Mouse (Mus musculus) heart, embryonic 10.5 days (tissue): ENCODE measurements around the gene Gimap1. TPM values are rescaled to one million over a fixed set of nuclear protein-coding genes. Genes with fewer than 3 reads are reported as not detected.

Experiments used
- DNase-seq: peaks from one replicate; pipeline ENCODE4 v3.0.0-alpha.2; 2017; ENCODE audit warnings: low spot score
- H3K27ac ChIP-seq: fragments of 300-500 bp; sonication (generic); 2 replicates; pipeline ENCODE4 v1.5.1; 2016; ENCODE audit warnings: mild to moderate bottlenecking
- H3K27me3 ChIP-seq: fragments of 300-500 bp; sonication (generic); 2 replicates; pipeline ENCODE4 v1.6.1; 2016; ENCODE audit warnings: mild to moderate bottlenecking; ENCODE audit not compliant: poor library complexity, insufficient read depth, severe bottlenecking
- H3K36me3 ChIP-seq: fragments of 300-500 bp; sonication (generic); 2 replicates; pipeline ENCODE4 v1.6.1; 2016; ENCODE audit warnings: mild to moderate bottlenecking, moderate library complexity
- H3K4me1 ChIP-seq: fragments of 300-500 bp; sonication (generic); 2 replicates; pipeline ENCODE4 v1.6.1; 2016; ENCODE audit warnings: mild to moderate bottlenecking
- H3K4me3 ChIP-seq: fragments of 300-500 bp; sonication (generic); 2 replicates; pipeline ENCODE4 v1.5.1; 2016; ENCODE audit warnings: mild to moderate bottlenecking, moderate library complexity
- H3K9me3 ChIP-seq: fragments of 300-500 bp; sonication (generic); 2 replicates; pipeline ENCODE4 v1.6.1; 2016; ENCODE audit warnings: mild to moderate bottlenecking, moderate library complexity
- WGBS: fragments of 180-500 bp; shearing (Covaris S2); methylation state at CpG from one replicate; pipeline ENCODE4 v1.1.7; 2016; 5-methylcytosine and 5-hydroxymethylcytosine counted together
- polyA plus RNA-seq: library from polyadenylated mRNA; unstranded; fragments of >200 nt; fragmentation: Nextera tagmentation; extraction: Ambion mirVana; gene quantifications from 2 replicates; pipeline ENCODE4 v1.2.1, GENCODE M21; 2016

Gimap1 gene
- polyA plus RNA-seq, 1 experiment from 2014 or later: 14.6 TPM

DNA sequence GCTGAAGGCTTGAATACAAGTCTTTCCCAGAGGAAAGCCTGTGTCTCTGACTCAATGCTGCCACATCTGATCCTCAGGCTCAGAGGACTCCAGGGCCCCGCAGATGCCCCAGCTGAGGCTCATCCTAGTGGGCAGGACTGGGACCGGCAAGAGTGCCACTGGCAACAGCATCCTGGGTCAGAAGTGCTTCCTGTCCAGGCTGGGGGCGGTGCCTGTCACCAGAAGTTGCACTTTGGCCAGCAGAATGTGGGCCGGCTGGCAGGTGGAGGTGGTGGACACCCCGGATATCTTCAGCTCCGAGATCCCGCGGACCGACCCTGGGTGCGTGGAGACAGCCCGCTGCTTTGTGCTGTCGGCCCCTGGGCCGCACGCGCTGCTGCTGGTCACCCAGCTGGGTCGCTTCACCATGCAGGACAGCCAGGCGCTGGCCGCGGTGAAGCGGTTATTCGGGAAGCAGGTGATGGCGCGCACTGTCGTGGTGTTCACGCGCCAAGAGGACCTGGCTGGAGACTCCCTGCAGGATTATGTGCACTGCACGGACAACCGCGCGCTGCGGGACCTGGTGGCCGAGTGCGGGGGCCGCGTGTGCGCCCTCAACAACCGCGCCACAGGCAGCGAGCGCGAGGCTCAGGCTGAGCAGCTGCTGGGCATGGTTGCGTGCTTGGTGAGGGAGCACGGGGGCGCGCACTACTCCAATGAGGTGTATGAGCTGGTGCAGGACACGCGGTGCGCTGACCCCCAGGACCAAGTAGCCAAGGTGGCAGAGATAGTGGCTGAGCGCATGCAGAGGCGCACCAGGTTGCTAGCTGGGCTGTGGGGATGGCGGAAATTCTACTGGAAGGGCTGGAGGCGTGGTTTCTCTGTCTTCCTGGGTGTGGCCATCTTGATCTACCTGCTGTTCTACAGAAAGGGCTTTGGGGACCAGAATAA, 3.8 kb downstream of the Gimap1 start:
- peak overlapping the region; percentile 50; the same call in 1 of the 2 replicates for H3K27ac ChIP-seq
- H3K36me3 ChIP-seq: peaks cover 6% of the 10 kb centered on the region; the same call in 1 of the 2 replicates
- H3K9me3 ChIP-seq: no peaks in the 10 kb centered on the region
- H3K4me1 ChIP-seq: peaks cover 26% of the 10 kb centered on the region
- H3K4me3 ChIP-seq: peak overlapping the region; percentile 61
- DNase-seq: peak; percentile 75
- peaks cover 47% of the 10 kb centered on the region for H3K27me3 ChIP-seq
- WGBS: 9% methylated on average over 52 of the region's 52 CpGs

DNA sequence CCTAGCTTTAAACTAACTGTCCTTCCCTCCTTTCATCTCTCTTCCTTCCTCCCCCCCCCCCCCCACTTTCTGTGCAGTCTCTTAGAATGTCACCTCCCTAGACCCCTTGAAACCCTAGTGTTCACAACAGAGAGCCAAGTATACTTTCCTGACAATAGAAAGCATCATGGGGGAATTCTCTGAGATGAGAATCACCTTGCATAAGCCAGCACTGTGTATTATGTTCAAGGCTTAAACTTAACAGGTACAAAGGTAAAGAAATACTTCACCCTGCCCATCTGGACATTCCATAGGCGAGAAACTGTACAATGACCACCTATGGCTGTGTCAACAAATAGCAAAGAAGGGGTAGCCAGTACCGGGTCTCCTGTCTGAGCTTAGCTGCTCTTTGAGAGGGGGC, 6.6 kb downstream of the Gimap1 start:
- Histone ChIP-seq H3K4me3 (no peak overlapping the region), H3K4me1 (peaks cover 26% of the 10 kb centered on the region), H3K36me3 (peaks cover 6% of the 10 kb centered on the region; the same call in 1 of the 2 replicates), H3K27ac (0 out of 2 replicates have a peak overlapping the region, but pooled peaks have one; percentile 59), H3K27me3 (peaks cover 47% of the 10 kb centered on the region), H3K9me3 (no peaks in the 10 kb centered on the region)
- WGBS: 67% methylated on average over 2 of the region's 2 CpGs
- peak; percentile 38 for DNase-seq

DNA sequence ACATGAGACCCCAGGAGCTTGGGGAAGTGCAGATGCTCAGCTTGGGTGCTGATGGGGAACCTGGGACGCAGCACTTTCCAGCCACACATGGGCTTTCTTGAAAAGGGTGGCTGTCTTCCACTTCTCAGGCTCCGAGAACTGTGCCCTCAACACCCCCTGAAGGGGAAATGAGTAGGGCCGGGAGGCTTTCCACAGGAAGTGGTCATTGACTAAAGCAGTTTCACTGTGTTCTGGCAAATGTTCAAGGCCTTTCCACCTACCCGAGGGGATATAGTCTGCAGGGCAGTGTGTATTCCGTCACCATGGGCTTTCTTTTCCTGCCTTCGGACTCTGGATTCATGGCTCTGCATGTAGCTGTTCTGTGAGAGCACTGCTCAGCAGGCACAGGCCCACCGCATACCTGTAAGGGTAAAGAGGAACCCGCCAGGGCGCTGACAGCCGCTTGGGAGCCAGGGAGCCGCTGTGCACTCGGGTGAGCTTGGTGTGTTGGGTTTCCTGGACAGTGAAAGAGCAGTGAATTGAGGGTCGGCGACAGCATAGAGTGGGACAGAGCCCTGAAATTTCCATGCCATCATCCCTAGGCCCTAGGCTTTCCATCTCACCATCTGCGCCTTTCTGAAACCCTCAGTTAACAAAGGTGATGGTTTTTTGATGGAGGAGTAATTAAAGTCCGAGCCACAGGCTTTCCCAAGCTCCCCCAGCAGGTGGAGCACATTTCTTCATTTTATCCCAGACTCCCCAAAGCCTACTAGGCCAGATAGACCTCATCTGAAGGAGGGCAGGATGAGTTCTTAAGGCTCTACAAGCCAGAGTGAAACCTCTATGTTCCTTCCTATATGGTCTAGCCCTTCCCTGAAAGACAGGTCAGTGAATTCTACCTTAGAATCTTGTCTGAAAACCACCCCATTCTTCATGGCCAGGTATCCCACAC, 7.4 kb downstream of the Gimap1 start, which contains the start of gene Gimap5:
Gimap5 (plus strand) TSS at position 239 of the 931 bp plus-strand sequence.
- peak; percentile 74 for DNase-seq
- Histone ChIP-seq H3K36me3 (peaks cover 6% of the 10 kb centered on the region; the same call in 1 of the 2 replicates), H3K4me3 (peak within 1 kb of the TSS; percentile 31; the same call in 1 of the 2 replicates), H3K9me3 (no peaks in the 10 kb centered on the region), H3K27ac (peak within 1 kb of the TSS; percentile 71), H3K27me3 (peaks cover 41% of the 10 kb centered on the region), H3K4me1 (peaks cover 25% of the 10 kb centered on the region)
- 42% methylated on average over 16 of the region's 16 CpGs for whole genome bisulfite sequencing

DNA sequence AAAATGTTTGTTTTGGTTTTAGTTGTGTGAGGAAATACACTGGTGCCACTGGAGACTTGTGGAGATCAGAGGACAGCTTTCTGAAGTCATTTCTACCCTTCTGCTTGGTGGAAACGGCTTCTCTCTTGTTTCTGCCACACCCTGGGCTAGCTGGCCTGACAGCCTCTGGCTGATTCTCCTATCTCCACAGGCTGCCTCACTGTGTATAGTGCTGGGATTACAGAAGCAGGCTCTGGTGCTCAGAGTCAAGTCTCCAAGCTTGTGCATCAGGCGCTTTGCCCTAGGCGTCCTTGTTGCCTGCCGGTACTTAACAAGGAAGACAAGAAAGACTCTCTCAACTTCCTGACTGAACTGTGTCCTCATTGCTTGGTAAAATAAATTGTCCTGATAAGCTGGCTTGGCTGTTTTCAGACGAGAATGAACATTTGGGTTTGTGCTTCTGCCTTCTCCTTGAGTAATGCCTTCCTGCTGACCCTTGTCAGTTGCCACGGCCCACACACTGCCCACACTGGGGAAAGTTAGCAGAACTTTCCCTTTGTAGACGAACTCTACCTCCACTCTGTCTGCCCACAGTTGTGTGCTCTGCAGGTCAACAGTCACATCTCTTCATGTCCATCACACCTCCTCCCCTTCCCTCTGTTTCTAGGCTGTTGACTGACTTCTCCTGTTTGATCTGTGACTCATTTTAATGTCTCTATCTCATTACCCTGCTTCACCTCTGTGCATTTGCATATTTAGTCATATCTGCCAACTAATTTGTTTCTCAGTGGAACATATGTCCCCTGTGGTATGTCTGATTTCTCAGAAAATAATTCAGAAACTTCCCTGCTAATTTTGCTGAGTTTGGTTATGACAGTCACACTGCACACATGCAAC, 8.5 kb downstream of the Gimap1 start:
- WGBS: 50% methylated on average over 7 of the region's 7 CpGs
- no peak overlapping the region; the same call in 1 of the 2 replicates for H3K27ac ChIP-seq
- H3K4me3 ChIP-seq: no peak overlapping the region
- H3K4me1 ChIP-seq: peaks cover 15% of the 10 kb centered on the region
- peaks cover 30% of the 10 kb centered on the region for H3K27me3 ChIP-seq
- no peaks in the 10 kb centered on the region for H3K9me3 ChIP-seq
- H3K36me3 ChIP-seq: peaks cover 6% of the 10 kb centered on the region; the same call in 1 of the 2 replicates
- peak; percentile 46 for DNase-seq

DNA sequence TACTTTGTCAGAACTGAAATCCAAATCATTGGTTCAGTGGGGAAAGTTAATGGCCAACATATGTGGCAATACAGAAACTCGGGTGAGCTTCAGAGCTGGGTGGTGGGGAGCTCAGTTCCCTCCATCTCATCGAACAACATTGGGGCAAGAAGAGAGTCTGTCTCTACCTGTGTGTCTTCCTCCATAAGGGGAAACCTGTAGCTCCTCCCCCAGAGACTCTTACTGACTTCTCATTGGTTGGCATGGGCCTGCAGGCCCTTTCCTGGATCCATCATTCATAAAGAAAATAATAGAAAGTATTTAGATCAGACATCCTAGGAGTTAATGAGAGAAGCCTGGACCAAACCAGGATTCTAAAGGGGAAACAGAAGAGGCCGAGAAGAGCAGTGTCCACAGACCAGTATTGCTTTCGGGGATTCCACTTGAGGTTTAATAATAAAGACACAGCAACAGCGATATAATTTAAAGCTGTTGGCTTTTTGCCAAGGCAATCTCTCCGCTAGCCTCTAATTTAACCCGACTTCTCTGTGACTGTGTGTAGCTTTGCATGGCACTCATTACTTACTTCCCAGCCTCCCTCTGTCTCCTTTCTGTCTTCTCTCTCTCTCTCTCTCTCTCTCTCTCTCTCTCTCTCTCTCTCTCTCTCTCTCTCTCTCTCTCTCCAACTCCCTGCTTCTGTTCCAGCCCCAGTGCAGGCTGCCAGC, 24.9 kb downstream of the Gimap1 start:
- no peaks in the 10 kb centered on the region for H3K27me3 ChIP-seq
- no peaks in the 10 kb centered on the region for H3K36me3 ChIP-seq
- H3K9me3 ChIP-seq: no peaks in the 10 kb centered on the region
- peak; percentile 47 for DNase-seq
- no peak overlapping the region for H3K27ac ChIP-seq
- H3K4me3 ChIP-seq: no peak overlapping the region
- 91% methylated on average over 7 of the region's 7 CpGs for WGBS
- no peaks in the 10 kb centered on the region for H3K4me1 ChIP-seq

DNA sequence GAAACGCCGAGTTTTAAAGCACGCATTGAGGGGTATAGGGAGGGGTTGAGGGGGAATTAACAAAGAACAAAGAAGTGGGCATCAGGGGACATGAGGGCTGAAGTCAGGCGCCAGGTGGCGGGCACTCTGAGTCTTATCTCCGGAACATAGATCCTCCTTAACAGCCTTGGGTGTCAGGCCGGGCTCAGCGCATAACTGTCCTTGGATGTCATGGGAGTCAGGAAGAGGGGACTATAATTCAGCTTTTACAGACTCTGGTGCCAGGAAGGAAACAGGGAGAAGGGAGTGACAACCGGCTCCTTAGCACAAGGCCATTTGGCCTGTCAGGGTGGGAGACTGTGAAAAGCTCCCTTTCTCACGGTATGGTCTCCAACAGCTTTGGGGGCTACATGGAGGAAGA, 25.6 kb downstream of the Gimap1 start:
- Histone ChIP-seq H3K27ac (no peak overlapping the region), H3K4me1 (no peaks in the 10 kb centered on the region), H3K9me3 (no peaks in the 10 kb centered on the region), H3K27me3 (no peaks in the 10 kb centered on the region), H3K4me3 (no peak overlapping the region), H3K36me3 (no peaks in the 10 kb centered on the region)
- 90% methylated on average over 10 of the region's 10 CpGs for WGBS
- DNase-seq: peak; percentile 39

DNA sequence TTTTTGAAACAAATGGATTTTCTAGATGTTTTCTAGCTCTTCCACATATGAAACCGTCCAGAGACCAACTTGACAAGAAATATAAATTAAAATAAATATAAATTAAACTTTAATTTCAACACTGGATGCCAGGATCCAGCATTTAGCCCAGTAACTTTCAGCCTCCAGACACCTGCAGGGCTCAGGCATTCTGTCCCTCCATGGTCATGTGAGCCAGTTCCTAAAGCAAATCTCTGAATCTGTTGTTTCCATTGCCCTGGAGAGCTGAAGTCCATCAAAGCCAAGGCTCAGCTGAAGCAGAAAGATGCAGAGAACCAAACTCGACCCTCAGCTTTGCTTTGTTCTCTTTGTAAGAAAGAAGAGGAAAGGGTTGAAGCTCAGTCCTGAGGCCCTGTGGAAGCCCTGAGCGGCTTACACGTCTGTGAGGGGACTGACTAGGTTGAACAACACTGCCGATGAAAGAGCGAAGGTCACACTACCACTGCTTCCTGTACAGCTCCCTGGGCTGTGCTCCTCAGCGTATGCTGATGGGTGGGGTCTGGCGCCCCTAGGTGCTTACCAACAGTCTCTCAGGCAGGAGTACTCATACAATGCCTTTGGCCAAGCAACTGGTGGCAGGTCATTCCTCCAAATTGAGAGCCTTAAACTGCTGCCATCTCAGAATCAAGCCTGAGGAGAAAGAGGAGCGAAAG, 29.5 kb downstream of the Gimap1 start:
- DNase-seq: no peak
- no peaks in the 10 kb centered on the region for H3K9me3 ChIP-seq
- H3K27ac ChIP-seq: no peak overlapping the region
- H3K4me3 ChIP-seq: no peak overlapping the region
- no peaks in the 10 kb centered on the region for H3K4me1 ChIP-seq
- 61% methylated on average over 9 of the region's 9 CpGs for WGBS
- no peaks in the 10 kb centered on the region for H3K27me3 ChIP-seq
- H3K36me3 ChIP-seq: no peaks in the 10 kb centered on the region

DNA sequence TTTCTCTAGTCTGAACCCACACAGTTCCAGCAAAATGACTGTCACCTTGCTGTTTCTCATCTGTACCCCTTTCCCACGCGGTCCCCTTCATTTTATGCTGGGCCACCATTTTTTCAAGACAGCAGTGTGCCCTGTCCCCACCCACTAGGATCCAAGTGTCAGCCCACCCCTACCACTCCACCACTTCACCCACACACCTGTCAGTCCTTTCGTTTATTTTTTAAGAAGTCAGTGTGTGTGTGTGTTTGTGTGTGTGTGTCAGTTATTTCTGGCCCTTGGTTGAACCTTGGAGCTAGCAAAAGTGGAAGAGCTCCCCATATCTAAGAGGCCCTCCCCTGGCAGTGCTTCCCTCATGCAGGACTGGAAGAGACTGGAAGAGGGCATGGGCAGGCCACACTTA, 30.1 kb downstream of the Gimap1 start:
- Histone ChIP-seq H3K9me3 (no peaks in the 10 kb centered on the region), H3K27me3 (no peaks in the 10 kb centered on the region), H3K27ac (no peak overlapping the region), H3K4me1 (no peaks in the 10 kb centered on the region), H3K36me3 (no peaks in the 10 kb centered on the region), H3K4me3 (no peak overlapping the region)
- no peak for DNase-seq
- WGBS: 88% methylated on average over 3 of the region's 3 CpGs

DNA sequence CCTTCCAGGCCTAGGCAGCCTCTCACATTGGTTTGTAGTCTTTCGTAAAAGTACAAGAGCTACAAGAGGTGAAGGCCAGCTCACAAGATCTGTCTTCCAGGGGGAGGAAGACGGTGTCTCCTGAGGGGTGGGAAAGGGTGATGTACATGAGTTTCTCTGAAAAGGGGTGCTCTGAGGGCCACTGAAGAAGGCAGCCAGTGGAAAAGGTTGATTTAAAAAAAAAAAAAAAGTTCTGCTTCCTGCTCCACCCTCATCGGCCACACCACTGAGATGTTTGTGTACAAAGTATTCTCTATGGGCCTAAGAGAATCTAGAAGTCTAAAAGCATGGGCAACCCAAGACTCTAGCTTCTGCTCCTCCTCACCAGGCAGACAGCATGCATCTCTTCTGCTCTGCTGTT, 31.8 kb downstream of the Gimap1 start, which contains the start of gene Gimap3:
Gimap3 (minus strand) TSS at position 156 of the 400 bp plus-strand sequence.
- Histone ChIP-seq H3K36me3 (no peaks in the 10 kb centered on the region), H3K4me3 (no peak within 1 kb of the TSS), H3K27ac (no peak within 1 kb of the TSS), H3K27me3 (no peaks in the 10 kb centered on the region), H3K4me1 (no peaks in the 10 kb centered on the region), H3K9me3 (no peaks in the 10 kb centered on the region)
- WGBS: 88% methylated on average over 3 of the region's 3 CpGs
- no peak for DNase-seq

DNA sequence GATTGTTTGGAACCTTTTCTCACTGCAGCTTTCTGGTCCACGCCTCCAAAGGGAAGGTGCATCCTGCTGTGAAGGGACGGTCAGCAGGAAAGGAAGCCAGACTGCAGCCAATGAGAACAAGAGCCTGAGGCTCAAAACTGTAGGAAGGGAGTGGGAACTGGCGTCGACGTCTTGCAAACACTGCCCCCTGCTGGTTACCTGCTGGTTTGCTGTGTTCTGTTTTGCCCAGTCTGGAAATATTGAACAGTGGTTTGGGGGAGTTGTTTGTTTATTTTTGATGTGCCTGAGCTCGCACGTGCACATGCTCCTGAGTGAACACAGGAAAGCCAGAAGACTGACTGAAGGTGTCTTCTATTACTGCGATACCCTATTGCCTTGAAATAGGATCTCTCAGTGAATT, 33.2 kb downstream of the Gimap1 start:
- H3K27ac ChIP-seq: no peak overlapping the region
- no peak overlapping the region for H3K4me3 ChIP-seq
- H3K36me3 ChIP-seq: no peaks in the 10 kb centered on the region
- peak; percentile 80 for DNase-seq
- H3K9me3 ChIP-seq: no peaks in the 10 kb centered on the region
- 11% methylated on average over 8 of the region's 8 CpGs for WGBS
- H3K4me1 ChIP-seq: no peaks in the 10 kb centered on the region
- no peaks in the 10 kb centered on the region for H3K27me3 ChIP-seq

DNA sequence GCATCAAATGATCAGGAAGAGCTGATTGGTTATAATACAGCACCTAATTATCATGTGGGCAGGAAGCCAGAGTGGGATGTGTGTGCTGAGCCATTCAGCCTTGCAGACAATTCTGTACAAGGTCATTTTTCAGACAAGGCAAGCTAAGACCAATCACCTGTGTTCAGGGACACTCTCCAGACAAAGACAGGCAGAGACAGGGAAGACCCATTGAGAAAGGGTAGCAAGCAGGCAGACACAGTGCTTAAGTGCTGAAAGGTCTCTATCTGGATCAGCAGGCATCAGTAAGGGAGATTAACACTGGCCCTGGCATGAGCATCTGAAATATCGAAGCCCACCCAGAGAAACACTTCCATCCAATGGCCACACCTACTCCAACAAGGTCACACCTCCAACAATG, 45.6 kb downstream of the Gimap1 start:
- H3K36me3 ChIP-seq: no peaks in the 10 kb centered on the region
- no peak overlapping the region for H3K27ac ChIP-seq
- 77% methylated on average over 1 of the region's 1 CpGs for WGBS
- H3K4me3 ChIP-seq: no peak overlapping the region
- H3K9me3 ChIP-seq: no peaks in the 10 kb centered on the region
- no peak for DNase-seq
- H3K4me1 ChIP-seq: no peaks in the 10 kb centered on the region
- no peaks in the 10 kb centered on the region for H3K27me3 ChIP-seq
